Mouse (Mus musculus): Measurements from ENCODE around the gene Rag1. TPM values are rescaled to one million over a fixed set of nuclear protein-coding genes. Genes with fewer than 3 reads are reported as not detected.

Gene Rag1
- polyA plus RNA-seq, 1 experiment from 2014 or later, result not detected

Other genes starting within 250 kb of the Rag1 start
- not detected in 2 replicates for gene Rag2, start 24.8 kb downstream of the Rag1 start, polyA plus RNA-seq (2016; fragmentation: Nextera tagmentation; extraction: Ambion mirVana)
- gene B230118H07Rik, start within 50 bp of the Rag1 start, polyA plus RNA-seq (2016; fragmentation: Nextera tagmentation; extraction: Ambion mirVana), result 52.5 and 53.3 TPM in 2 replicates
- gene Traf6, start 28.9 kb upstream of the Rag1 start, polyA plus RNA-seq (2016; fragmentation: Nextera tagmentation; extraction: Ambion mirVana), result 7.6 and 8.5 TPM in 2 replicates
- 10.0 and 10.3 TPM in 2 replicates for gene Prr5l, start 233.5 kb upstream of the Rag1 start, polyA plus RNA-seq (2016; fragmentation: Nextera tagmentation; extraction: Ambion mirVana)
- 50.5 and 50.7 TPM in 2 replicates for gene Commd9, start 236.7 kb upstream of the Rag1 start, polyA plus RNA-seq (2016; fragmentation: Nextera tagmentation; extraction: Ambion mirVana)